Mouse (Mus musculus): ENCODE results near the gene Mbd3. TPM values are rescaled to one million over a fixed set of nuclear protein-coding genes. Genes with fewer than 3 reads are reported as not detected.
A peak's percentile ranks its signal among the peaks of the same experiment; 100 is the strongest.

Gene Mbd3
- polyA plus RNA-seq, 1 experiment from 2014 or later: 256 TPM

- Histone ChIP-seq H3K27ac (ENCODE audit: low read length) (no peak overlapping the region), H3K4me1 (replicated peaks; ENCODE audit: control insufficient read depth, insufficient read depth, low read length) (peaks cover 16% of the 10 kb centered on the region), H3K9me3 (ENCODE audit: control insufficient read depth, low read length) (no peaks in the 10 kb centered on the region), H3K4me2 (ENCODE audit: low read length) (no peak overlapping the region), H3K9ac (replicated peaks; ENCODE audit: low read depth, low read length) (no peak overlapping the region), H3K27me3 (replicated peaks; ENCODE audit: control insufficient read depth, insufficient read depth, low read length) (no peaks in the 10 kb centered on the region), H3K36me3 (ENCODE audit: control insufficient read depth, insufficient read depth) (peaks cover 32% of the 10 kb centered on the region), H3K4me3 (replicated peaks; ENCODE audit: low read length) (no peak overlapping the region)
- no peak for ATAC-seq
- WGBS: 78% methylated on average over 4 of the region's 4 CpGs
These were observed 10.1 kb downstream of the Mbd3 start for GRCm38 (mm10) chr10:80389185-80389708.

- ATAC-seq: no peak
- Histone ChIP-seq H3K4me1 (replicated peaks; ENCODE audit: control insufficient read depth, insufficient read depth, low read length) (peaks cover 21% of the 10 kb centered on the region), H3K4me2 (ENCODE audit: low read length) (no peak overlapping the region), H3K27me3 (replicated peaks; ENCODE audit: control insufficient read depth, insufficient read depth, low read length) (no peaks in the 10 kb centered on the region), H3K36me3 (ENCODE audit: control insufficient read depth, insufficient read depth) (peaks cover 27% of the 10 kb centered on the region), H3K27ac (ENCODE audit: low read length) (no peak overlapping the region), H3K4me3 (replicated peaks; ENCODE audit: low read length) (no peak overlapping the region), H3K9me3 (ENCODE audit: control insufficient read depth, low read length) (no peaks in the 10 kb centered on the region), H3K9ac (replicated peaks; ENCODE audit: low read depth, low read length) (no peak overlapping the region)
- 44% methylated on average over 2 of the region's 2 CpGs for WGBS
These were observed 10.6 kb downstream of the Mbd3 start for GRCm38 (mm10) chr10:80388731-80389130.

GRCm38 (mm10) chr10:80387522-80387959 lies 11.8 kb downstream of the Mbd3 start, which contains the start of gene Mex3d:
Gene Mex3d (minus strand): TSS chr10:80387659.
- Histone ChIP-seq H3K36me3 (ENCODE audit: control insufficient read depth, insufficient read depth) (peaks cover 19% of the 10 kb centered on the region), H3K27me3 (replicated peaks; ENCODE audit: control insufficient read depth, insufficient read depth, low read length) (no peaks in the 10 kb centered on the region), H3K9ac (replicated peaks; ENCODE audit: low read depth, low read length) (peak within 1 kb of the TSS; percentile 99), H3K4me2 (ENCODE audit: low read length) (peak within 1 kb of the TSS; percentile 95), H3K9me3 (ENCODE audit: control insufficient read depth, low read length) (no peaks in the 10 kb centered on the region), H3K4me3 (replicated peaks; ENCODE audit: low read length) (peak within 1 kb of the TSS; percentile 98), H3K27ac (ENCODE audit: low read length) (peak within 1 kb of the TSS; percentile 96), H3K4me1 (replicated peaks; ENCODE audit: control insufficient read depth, insufficient read depth, low read length) (peaks cover 33% of the 10 kb centered on the region)
- 0% methylated on average over 13 of the region's 61 CpGs for WGBS
- peak; percentile 20 for ATAC-seq

- Histone ChIP-seq H3K36me3 (ENCODE audit: control insufficient read depth, insufficient read depth) (peaks cover 20% of the 10 kb centered on the region), H3K9me3 (ENCODE audit: control insufficient read depth, low read length) (no peaks in the 10 kb centered on the region), H3K4me1 (replicated peaks; ENCODE audit: control insufficient read depth, insufficient read depth, low read length) (peaks cover 33% of the 10 kb centered on the region), H3K27me3 (replicated peaks; ENCODE audit: control insufficient read depth, insufficient read depth, low read length) (no peaks in the 10 kb centered on the region), H3K9ac (replicated peaks; ENCODE audit: low read depth, low read length) (peak overlapping the region; percentile 99), H3K4me2 (ENCODE audit: low read length) (peak overlapping the region; percentile 88), H3K27ac (ENCODE audit: low read length) (peak overlapping the region; percentile 96), H3K4me3 (replicated peaks; ENCODE audit: low read length) (peak overlapping the region; percentile 98)
- WGBS: under 1% methylated on average over 89 of the region's 94 CpGs
- ATAC-seq: no peak
These were observed 12.4 kb downstream of the Mbd3 start for GRCm38 (mm10) chr10:80386735-80387471.

GRCm38 (mm10) chr10:80385811-80386734 lies 13.3 kb downstream of the Mbd3 start:
- Histone ChIP-seq H3K27ac (ENCODE audit: low read length) (peak overlapping the region; percentile 96), H3K9ac (replicated peaks; ENCODE audit: low read depth, low read length) (peak overlapping the region; percentile 99), H3K9me3 (ENCODE audit: control insufficient read depth, low read length) (no peaks in the 10 kb centered on the region), H3K4me3 (replicated peaks; ENCODE audit: low read length) (peak overlapping the region; percentile 98), H3K4me1 (replicated peaks; ENCODE audit: control insufficient read depth, insufficient read depth, low read length) (peaks cover 33% of the 10 kb centered on the region), H3K36me3 (ENCODE audit: control insufficient read depth, insufficient read depth) (peaks cover 21% of the 10 kb centered on the region), H3K4me2 (ENCODE audit: low read length) (peak overlapping the region; percentile 88), H3K27me3 (replicated peaks; ENCODE audit: control insufficient read depth, insufficient read depth, low read length) (no peaks in the 10 kb centered on the region)
- under 1% methylated on average over 34 of the region's 34 CpGs for WGBS
- ATAC-seq: peak; percentile 74

GRCm38 (mm10) chr10:80385310-80385709 lies 14.0 kb downstream of the Mbd3 start:
- peaks cover 35% of the 10 kb centered on the region for H3K4me1 ChIP-seq (replicated peaks; ENCODE audit: control insufficient read depth, insufficient read depth, low read length)
- peak overlapping the region; percentile 98 for H3K4me3 ChIP-seq (replicated peaks; ENCODE audit: low read length)
- peaks cover 22% of the 10 kb centered on the region for H3K36me3 ChIP-seq (ENCODE audit: control insufficient read depth, insufficient read depth)
- H3K4me2 ChIP-seq (ENCODE audit: low read length): peak overlapping the region; percentile 88
- no peaks in the 10 kb centered on the region for H3K27me3 ChIP-seq (replicated peaks; ENCODE audit: control insufficient read depth, insufficient read depth, low read length)
- no peak for ATAC-seq
- H3K9ac ChIP-seq (replicated peaks; ENCODE audit: low read depth, low read length): peak overlapping the region; percentile 99
- no peaks in the 10 kb centered on the region for H3K9me3 ChIP-seq (ENCODE audit: control insufficient read depth, low read length)
- WGBS: 1% methylated on average over 7 of the region's 7 CpGs
- H3K27ac ChIP-seq (ENCODE audit: low read length): peak overlapping the region; percentile 96

GRCm38 (mm10) chr10:80384709-80385108 lies 14.6 kb downstream of the Mbd3 start:
- Histone ChIP-seq H3K27ac (ENCODE audit: low read length) (peak overlapping the region; percentile 96), H3K9ac (replicated peaks; ENCODE audit: low read depth, low read length) (peak overlapping the region; percentile 99), H3K4me2 (ENCODE audit: low read length) (peak overlapping the region; percentile 88), H3K36me3 (ENCODE audit: control insufficient read depth, insufficient read depth) (peaks cover 27% of the 10 kb centered on the region), H3K27me3 (replicated peaks; ENCODE audit: control insufficient read depth, insufficient read depth, low read length) (no peaks in the 10 kb centered on the region), H3K9me3 (ENCODE audit: control insufficient read depth, low read length) (no peaks in the 10 kb centered on the region), H3K4me3 (replicated peaks; ENCODE audit: low read length) (peak overlapping the region; percentile 98), H3K4me1 (replicated peaks; ENCODE audit: control insufficient read depth, insufficient read depth, low read length) (peaks cover 35% of the 10 kb centered on the region)
- WGBS: 64% methylated on average over 7 of the region's 7 CpGs
- ATAC-seq: no peak

- H3K36me3 ChIP-seq (ENCODE audit: control insufficient read depth, insufficient read depth): peaks cover 30% of the 10 kb centered on the region
- no peaks in the 10 kb centered on the region for H3K27me3 ChIP-seq (replicated peaks; ENCODE audit: control insufficient read depth, insufficient read depth, low read length)
- 81% methylated on average over 4 of the region's 4 CpGs for WGBS
- no peak overlapping the region for H3K27ac ChIP-seq (ENCODE audit: low read length)
- H3K4me1 ChIP-seq (replicated peaks; ENCODE audit: control insufficient read depth, insufficient read depth, low read length): peaks cover 35% of the 10 kb centered on the region
- peak overlapping the region; percentile 88 for H3K4me2 ChIP-seq (ENCODE audit: low read length)
- peak overlapping the region; percentile 98 for H3K4me3 ChIP-seq (replicated peaks; ENCODE audit: low read length)
- no peaks in the 10 kb centered on the region for H3K9me3 ChIP-seq (ENCODE audit: control insufficient read depth, low read length)
- peak overlapping the region; percentile 99 for H3K9ac ChIP-seq (replicated peaks; ENCODE audit: low read depth, low read length)
- ATAC-seq: no peak
These were observed 15.2 kb downstream of the Mbd3 start for GRCm38 (mm10) chr10:80384115-80384639.
